Mouse (Mus musculus): Measurements from ENCODE around the gene Olfr211. TPM values are rescaled to one million over a fixed set of nuclear protein-coding genes. Genes with fewer than 3 reads are reported as not detected.

Olfr211 gene
- not detected in 2 replicates for polyA plus RNA-seq (2012; rRNA removed)

DNA sequence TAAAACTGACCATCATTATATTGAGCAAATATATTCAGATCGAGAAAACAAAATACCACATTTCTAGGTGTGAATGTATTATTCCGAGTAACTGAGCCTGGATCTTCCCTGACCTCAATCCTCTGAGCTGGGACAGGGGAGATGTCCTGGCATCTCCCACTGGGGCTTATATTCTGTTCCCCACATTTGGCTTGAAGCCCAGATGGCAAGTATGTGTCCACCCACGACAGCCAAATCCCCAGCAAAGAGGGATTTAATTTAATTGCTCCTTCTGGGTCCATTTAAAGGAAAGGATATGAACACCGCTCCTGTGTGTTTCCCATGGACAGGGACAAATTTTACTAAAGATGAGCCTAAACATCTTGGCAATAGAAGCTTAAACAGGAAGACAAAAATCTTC lies at the start of gene Olfr211:
Gene Olfr211, plus strand, starts transcription at position 301 of the 400 bp plus-strand sequence.
- TF ChIP-seq POLR2A (IDR thresholded peaks at IDR 0.05; ENCODE audit: low read depth, low read length) = no peak
- no peak for TF ChIP-seq CTCF (conservative IDR thresholded peaks at IDR 0.05; ENCODE audit: insufficient read depth, insufficient read length, low read depth, low read length)
- Histone ChIP-seq H3K4me1 (ENCODE audit: control insufficient read depth, insufficient read depth, low read length) (no peaks in the 10 kb centered on the region), H3K36me3 (ENCODE audit: control insufficient read depth, insufficient read depth, low read length) (no peaks in the 10 kb centered on the region), H3K27me3 (replicated peaks; ENCODE audit: control insufficient read depth, insufficient read depth, low read length) (no peaks in the 10 kb centered on the region), H3K4me3 (ENCODE audit: insufficient read depth, low read depth, low read length) (no peak within 1 kb of the TSS), H3K27ac (ENCODE audit: insufficient read depth, low read depth, low read length) (no peak within 1 kb of the TSS)
- no peak for DNase-seq
- WGBS = 71% methylated on average over 4 of the region's 4 CpGs

DNA sequence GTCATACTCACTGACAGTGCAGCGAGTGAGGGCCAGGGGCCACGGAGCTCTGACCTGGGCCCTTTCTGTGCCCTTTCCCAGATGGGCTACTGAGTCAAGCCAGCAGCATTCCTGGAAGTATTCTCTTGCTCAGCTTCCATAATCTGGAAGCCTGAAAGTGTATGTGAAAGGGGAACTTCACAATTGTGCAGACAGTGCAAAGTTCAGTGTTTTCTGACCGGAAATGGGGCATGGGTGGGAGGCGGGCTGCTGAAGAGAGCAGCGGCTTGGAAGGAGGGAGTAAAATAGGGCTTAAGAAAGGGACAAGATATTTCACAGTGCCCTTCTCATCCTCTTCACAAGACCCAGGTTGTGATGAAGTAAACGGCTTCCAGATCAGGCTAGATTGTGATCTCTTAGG lies 49.4 kb upstream of the Olfr211 start:
- Histone ChIP-seq H3K4me3 (ENCODE audit: insufficient read depth, low read depth, low read length) (no peak overlapping the region), H3K36me3 (ENCODE audit: control insufficient read depth, insufficient read depth, low read length) (no peaks in the 10 kb centered on the region), H3K27ac (ENCODE audit: insufficient read depth, low read depth, low read length) (no peak overlapping the region), H3K4me1 (ENCODE audit: control insufficient read depth, insufficient read depth, low read length) (no peaks in the 10 kb centered on the region), H3K27me3 (replicated peaks; ENCODE audit: control insufficient read depth, insufficient read depth, low read length) (no peaks in the 10 kb centered on the region)
- TF ChIP-seq CTCF (conservative IDR thresholded peaks at IDR 0.05; ENCODE audit: insufficient read depth, insufficient read length, low read depth, low read length) = no peak
- no peak for TF ChIP-seq POLR2A (IDR thresholded peaks at IDR 0.05; ENCODE audit: low read depth, low read length)
- 70% methylated on average over 6 of the region's 6 CpGs for WGBS
- DNase-seq = no peak

DNA sequence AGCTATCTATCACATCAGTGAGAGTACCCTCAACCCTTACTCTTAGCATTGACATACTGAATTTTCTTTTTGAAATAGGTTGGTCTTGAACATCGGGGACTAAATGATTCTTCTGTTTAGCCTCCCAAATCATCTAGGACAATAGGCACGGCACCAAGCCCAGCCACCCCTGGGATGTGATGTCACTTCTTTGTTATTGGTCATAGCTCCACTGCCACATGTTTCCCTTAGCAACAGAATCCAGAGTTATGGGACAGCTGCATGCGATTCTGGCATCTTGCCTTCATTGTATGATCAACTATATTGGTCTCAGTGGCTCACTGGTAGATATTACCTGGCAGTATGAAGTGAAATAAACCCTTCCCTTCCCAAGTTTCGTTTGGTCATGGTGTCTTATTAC lies 48.4 kb upstream of the Olfr211 start:
- no peaks in the 10 kb centered on the region for H3K4me1 ChIP-seq (ENCODE audit: control insufficient read depth, insufficient read depth, low read length)
- no peaks in the 10 kb centered on the region for H3K36me3 ChIP-seq (ENCODE audit: control insufficient read depth, insufficient read depth, low read length)
- TF ChIP-seq POLR2A (IDR thresholded peaks at IDR 0.05; ENCODE audit: low read depth, low read length) (no peak), CTCF (conservative IDR thresholded peaks at IDR 0.05; ENCODE audit: insufficient read depth, insufficient read length, low read depth, low read length) (no peak)
- DNase-seq = no peak
- H3K27me3 ChIP-seq (replicated peaks; ENCODE audit: control insufficient read depth, insufficient read depth, low read length) = no peaks in the 10 kb centered on the region
- 75% methylated on average over 4 of the region's 4 CpGs for WGBS
- H3K27ac ChIP-seq (ENCODE audit: insufficient read depth, low read depth, low read length) = no peak overlapping the region
- H3K4me3 ChIP-seq (ENCODE audit: insufficient read depth, low read depth, low read length) = no peak overlapping the region

DNA sequence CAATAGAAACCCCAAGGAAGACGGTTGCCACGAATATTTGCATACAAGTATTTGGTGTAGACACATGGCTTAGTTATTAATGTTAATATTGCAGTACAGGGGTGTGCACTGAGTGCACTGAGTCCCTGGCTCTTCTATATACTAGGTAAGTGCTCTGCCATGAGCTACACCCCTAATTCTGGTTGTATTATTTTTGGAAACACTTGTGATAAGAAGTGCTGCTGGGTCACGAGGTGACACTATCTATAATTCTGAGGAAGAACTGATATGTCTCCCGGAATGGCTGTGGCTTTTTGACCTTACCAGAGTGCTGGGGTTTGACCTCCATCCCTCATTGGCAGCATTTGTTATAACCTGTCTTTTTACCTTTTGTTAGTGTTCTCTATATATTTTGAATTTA lies 48.0 kb upstream of the Olfr211 start:
- DNase-seq = no peak
- Histone ChIP-seq H3K4me3 (ENCODE audit: insufficient read depth, low read depth, low read length) (no peak overlapping the region), H3K4me1 (ENCODE audit: control insufficient read depth, insufficient read depth, low read length) (no peaks in the 10 kb centered on the region), H3K36me3 (ENCODE audit: control insufficient read depth, insufficient read depth, low read length) (no peaks in the 10 kb centered on the region), H3K27me3 (replicated peaks; ENCODE audit: control insufficient read depth, insufficient read depth, low read length) (no peaks in the 10 kb centered on the region), H3K27ac (ENCODE audit: insufficient read depth, low read depth, low read length) (no peak overlapping the region)
- TF ChIP-seq POLR2A (IDR thresholded peaks at IDR 0.05; ENCODE audit: low read depth, low read length) (no peak), CTCF (conservative IDR thresholded peaks at IDR 0.05; ENCODE audit: insufficient read depth, insufficient read length, low read depth, low read length) (no peak)
- WGBS = 73% methylated on average over 4 of the region's 4 CpGs

DNA sequence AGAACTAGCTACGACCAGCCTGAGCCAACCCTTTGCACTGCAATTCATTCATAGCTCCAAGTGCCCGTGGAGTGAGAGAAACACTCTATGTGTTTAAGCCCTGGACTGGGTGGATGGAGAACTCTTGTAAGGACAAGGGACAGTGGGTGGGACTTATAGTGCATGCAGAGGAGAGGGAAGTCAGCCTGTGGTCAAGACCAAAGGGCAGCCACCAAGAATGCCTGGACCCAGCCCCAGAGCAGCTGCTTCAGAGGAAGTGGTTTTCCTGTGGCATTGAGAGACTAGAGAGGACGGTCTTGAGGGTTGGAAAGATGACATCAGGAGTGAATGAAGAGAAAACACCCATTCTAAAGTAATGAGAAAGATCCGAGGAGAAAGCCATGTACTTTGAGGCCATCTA lies 33.1 kb upstream of the Olfr211 start:
- no peaks in the 10 kb centered on the region for H3K27me3 ChIP-seq (replicated peaks; ENCODE audit: control insufficient read depth, insufficient read depth, low read length)
- no peak overlapping the region for H3K27ac ChIP-seq (ENCODE audit: insufficient read depth, low read depth, low read length)
- H3K4me1 ChIP-seq (ENCODE audit: control insufficient read depth, insufficient read depth, low read length) = no peaks in the 10 kb centered on the region
- WGBS = 75% methylated on average over 4 of the region's 4 CpGs
- H3K36me3 ChIP-seq (ENCODE audit: control insufficient read depth, insufficient read depth, low read length) = no peaks in the 10 kb centered on the region
- no peak for TF ChIP-seq POLR2A (IDR thresholded peaks at IDR 0.05; ENCODE audit: low read depth, low read length)
- no peak for TF ChIP-seq CTCF (conservative IDR thresholded peaks at IDR 0.05; ENCODE audit: insufficient read depth, insufficient read length, low read depth, low read length)
- peak; percentile 55 for DNase-seq
- H3K4me3 ChIP-seq (ENCODE audit: insufficient read depth, low read depth, low read length) = no peak overlapping the region

DNA sequence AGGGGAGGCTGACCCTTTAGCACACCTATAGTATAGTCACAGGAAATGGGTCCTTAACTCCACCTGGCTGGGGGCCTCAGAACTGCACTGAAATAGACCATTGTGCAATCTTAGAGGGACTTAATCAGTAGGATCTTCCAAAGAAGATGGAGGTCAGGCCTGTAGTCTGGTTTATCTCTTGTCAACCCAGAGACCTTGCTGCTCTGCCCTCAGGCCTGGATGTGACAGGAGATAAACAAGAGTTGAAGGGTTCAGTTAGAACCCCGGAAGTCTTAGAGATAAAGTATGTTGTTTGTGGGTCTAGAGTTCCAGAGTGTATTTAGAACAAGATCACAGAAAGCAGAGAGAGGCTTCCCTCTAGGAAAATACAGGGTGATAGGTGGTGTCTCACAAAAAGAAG lies 32.4 kb upstream of the Olfr211 start:
- DNase-seq = peak; percentile 30
- Histone ChIP-seq H3K4me1 (ENCODE audit: control insufficient read depth, insufficient read depth, low read length) (no peaks in the 10 kb centered on the region), H3K4me3 (ENCODE audit: insufficient read depth, low read depth, low read length) (no peak overlapping the region), H3K36me3 (ENCODE audit: control insufficient read depth, insufficient read depth, low read length) (no peaks in the 10 kb centered on the region), H3K27ac (ENCODE audit: insufficient read depth, low read depth, low read length) (no peak overlapping the region), H3K27me3 (replicated peaks; ENCODE audit: control insufficient read depth, insufficient read depth, low read length) (no peaks in the 10 kb centered on the region)
- TF ChIP-seq CTCF (conservative IDR thresholded peaks at IDR 0.05; ENCODE audit: insufficient read depth, insufficient read length, low read depth, low read length) (no peak), POLR2A (IDR thresholded peaks at IDR 0.05; ENCODE audit: low read depth, low read length) (no peak)
- WGBS = 68% methylated on average over 1 of the region's 1 CpGs

DNA sequence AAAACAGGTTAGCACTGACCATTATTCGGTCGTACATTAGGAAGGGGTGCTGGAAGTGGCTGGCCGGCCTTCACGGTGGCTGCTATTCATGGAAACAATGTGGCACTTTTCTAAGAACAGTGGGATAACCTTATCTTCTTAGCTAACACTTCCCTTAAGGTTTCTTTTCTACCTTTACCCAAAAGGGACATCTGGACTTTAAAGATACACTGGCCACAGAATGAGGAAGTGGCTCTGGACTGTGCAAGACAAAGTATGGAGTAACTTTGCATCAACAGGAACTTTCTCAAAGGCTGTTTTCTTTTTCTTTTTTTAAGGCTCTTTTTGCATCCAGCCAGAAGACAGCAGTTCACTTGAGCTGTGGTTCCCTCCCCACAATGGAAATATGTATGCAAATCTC lies 30.2 kb upstream of the Olfr211 start:
- H3K4me1 ChIP-seq (ENCODE audit: control insufficient read depth, insufficient read depth, low read length) = no peaks in the 10 kb centered on the region
- no peak for DNase-seq
- WGBS = 62% methylated on average over 4 of the region's 4 CpGs
- H3K27me3 ChIP-seq (replicated peaks; ENCODE audit: control insufficient read depth, insufficient read depth, low read length) = no peaks in the 10 kb centered on the region
- no peak overlapping the region for H3K27ac ChIP-seq (ENCODE audit: insufficient read depth, low read depth, low read length)
- H3K36me3 ChIP-seq (ENCODE audit: control insufficient read depth, insufficient read depth, low read length) = no peaks in the 10 kb centered on the region
- no peak overlapping the region for H3K4me3 ChIP-seq (ENCODE audit: insufficient read depth, low read depth, low read length)
- TF ChIP-seq CTCF (conservative IDR thresholded peaks at IDR 0.05; ENCODE audit: insufficient read depth, insufficient read length, low read depth, low read length) (no peak), POLR2A (IDR thresholded peaks at IDR 0.05; ENCODE audit: low read depth, low read length) (no peak)

DNA sequence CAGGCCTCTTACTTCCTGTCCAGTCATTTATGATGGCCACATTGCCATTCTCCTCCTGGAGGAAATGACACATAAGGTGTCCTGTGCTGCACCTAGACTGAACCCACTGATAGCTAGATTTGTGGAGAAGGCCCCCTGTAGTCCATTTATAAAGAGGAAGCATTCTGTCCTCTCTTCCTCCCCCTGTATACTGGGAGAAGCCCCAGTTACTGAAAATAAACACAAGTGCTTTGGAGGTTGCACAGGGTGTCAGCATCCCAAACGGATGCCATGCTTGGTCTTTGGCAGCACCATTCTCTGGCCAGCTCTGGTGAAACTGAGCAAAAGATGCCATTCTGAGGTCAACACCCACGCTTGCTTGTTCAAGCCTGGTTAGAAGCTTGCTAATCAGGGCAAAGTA lies 29.7 kb upstream of the Olfr211 start:
- Histone ChIP-seq H3K27ac (ENCODE audit: insufficient read depth, low read depth, low read length) (no peak overlapping the region), H3K4me3 (ENCODE audit: insufficient read depth, low read depth, low read length) (no peak overlapping the region), H3K4me1 (ENCODE audit: control insufficient read depth, insufficient read depth, low read length) (no peaks in the 10 kb centered on the region), H3K27me3 (replicated peaks; ENCODE audit: control insufficient read depth, insufficient read depth, low read length) (no peaks in the 10 kb centered on the region), H3K36me3 (ENCODE audit: control insufficient read depth, insufficient read depth, low read length) (no peaks in the 10 kb centered on the region)
- DNase-seq = no peak
- TF ChIP-seq CTCF (conservative IDR thresholded peaks at IDR 0.05; ENCODE audit: insufficient read depth, insufficient read length, low read depth, low read length) = no peak
- no peak for TF ChIP-seq POLR2A (IDR thresholded peaks at IDR 0.05; ENCODE audit: low read depth, low read length)
- 67% methylated on average over 2 of the region's 2 CpGs for WGBS
